Mouse (Mus musculus) large intestine, adult 2 months (tissue): Measurements from ENCODE around the gene Ppfibp2. TPM values are rescaled to one million over a fixed set of nuclear protein-coding genes. Genes with fewer than 3 reads are reported as not detected.

Experiments used
- DNase-seq: peaks from one replicate; pipeline ENCODE4 v3.0.0-alpha.2; 2012; ENCODE audit warnings: low read depth, low spot score
- WGBS: fragments of 180-500 bp; shearing (Covaris S2); methylation state at CpG from one replicate; pipeline ENCODE4 v1.1.7; 2018; 5-methylcytosine and 5-hydroxymethylcytosine counted together
- polyA plus RNA-seq: library from polyadenylated mRNA; depleted of rRNA; stranded (reverse); fragments of >200 nt; gene quantifications from 2 replicates; pipeline ENCODE4 v1.2.3, GENCODE M21; 2012

The Ppfibp2 gene
- polyA plus RNA-seq, 1 experiment, result 10.2 TPM

DNA sequence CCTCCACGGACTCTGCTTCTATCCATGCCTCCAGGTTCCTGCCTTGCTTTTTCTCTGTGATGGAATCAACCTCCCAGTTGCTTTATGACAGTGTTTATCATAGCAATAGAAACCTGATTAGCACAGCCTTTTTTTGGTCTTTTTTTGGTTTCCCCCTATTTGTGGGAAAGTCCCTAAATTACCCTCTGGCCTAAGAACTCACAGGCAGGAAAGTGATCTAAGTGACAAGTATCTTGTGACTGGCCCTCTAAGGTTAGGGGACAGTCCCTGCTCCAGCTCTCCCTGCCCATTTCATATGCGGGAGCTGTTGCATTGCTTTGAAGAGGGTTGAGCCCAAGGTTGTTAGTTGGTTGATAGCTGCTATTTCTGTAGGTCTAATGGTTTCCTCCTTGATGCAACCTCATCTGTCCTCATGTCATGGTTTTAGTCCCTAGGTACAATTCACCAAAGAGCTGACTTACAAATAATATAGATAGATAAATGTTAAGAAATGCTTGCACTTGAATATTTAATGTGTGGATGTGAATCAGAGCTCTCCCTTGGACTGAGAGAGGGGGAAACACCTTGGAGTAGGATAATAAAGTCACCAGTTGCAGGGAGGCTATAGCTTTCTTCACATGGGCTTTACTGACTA, 14.7 kb downstream of the Ppfibp2 start:
- DNase-seq, result no peak
- 80% methylated on average over 2 of the region's 2 CpGs for WGBS

DNA sequence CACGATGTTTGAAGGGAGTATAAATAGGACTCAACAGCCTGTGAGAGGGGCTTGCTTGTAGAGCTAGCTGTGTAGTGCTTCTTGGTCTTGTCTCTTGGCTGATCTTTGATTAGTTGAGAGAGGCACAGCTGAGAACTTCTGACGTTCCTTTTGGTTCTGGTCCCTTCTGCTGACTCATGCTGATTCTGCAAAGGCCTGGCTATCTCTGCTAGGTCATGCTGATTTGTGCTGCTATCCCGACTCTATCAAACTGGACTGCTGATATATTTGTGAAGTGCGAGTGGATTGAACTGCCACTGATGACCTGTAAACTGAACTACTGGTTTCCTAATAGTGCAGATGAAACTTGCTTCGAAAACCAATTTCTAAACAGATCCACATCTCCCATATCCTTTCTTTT, 15.9 kb downstream of the Ppfibp2 start:
- no peak for DNase-seq
- WGBS, result 81% methylated on average over 5 of the region's 5 CpGs

DNA sequence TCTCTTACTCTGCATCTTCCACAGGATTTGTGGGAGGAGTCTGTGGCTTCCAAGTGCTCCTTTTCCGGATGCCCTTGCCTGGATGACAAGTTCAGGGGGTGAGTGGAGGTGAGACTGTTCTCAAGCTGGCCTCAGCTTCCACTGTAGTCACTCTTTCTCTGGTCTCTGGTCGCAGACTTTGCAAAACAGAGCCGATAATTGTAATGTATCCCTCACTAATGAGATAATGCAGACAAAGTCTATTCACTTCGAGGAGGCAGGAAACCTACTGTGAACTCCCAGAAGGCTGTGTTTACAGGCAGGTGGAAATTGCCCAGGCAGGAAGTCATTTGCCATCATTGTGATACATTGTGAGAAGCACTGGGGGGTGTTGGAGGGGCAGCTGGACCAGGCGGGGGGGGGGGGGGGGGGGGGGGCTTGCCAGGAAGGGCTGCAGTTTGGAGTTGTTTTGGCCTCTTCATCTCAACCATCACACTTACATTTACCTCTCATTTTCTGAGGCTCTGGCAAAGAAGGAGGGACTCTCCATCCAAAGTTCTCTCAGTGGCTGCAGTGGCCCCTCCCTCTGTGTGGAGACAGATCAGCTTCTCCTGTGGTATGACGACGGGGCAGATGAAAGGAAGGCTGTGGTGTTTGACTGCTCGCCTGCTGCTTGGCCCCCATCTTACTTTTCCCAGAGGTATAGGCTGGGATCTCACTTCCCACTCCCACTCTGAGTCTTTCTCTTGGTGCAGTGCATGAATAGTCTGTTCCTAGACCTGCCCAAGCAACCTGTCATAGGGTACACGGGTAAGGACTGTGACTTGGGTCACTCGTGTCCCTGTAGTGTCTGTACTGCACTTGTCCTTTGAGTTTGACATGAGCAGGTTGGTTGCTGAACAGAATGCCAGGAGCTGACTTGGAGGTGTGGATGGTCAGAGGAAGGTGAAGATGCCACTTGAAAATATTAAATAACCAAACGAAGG, 23.3 kb downstream of the Ppfibp2 start:
- 33% methylated on average over 11 of the region's 11 CpGs for WGBS
- no peak for DNase-seq

DNA sequence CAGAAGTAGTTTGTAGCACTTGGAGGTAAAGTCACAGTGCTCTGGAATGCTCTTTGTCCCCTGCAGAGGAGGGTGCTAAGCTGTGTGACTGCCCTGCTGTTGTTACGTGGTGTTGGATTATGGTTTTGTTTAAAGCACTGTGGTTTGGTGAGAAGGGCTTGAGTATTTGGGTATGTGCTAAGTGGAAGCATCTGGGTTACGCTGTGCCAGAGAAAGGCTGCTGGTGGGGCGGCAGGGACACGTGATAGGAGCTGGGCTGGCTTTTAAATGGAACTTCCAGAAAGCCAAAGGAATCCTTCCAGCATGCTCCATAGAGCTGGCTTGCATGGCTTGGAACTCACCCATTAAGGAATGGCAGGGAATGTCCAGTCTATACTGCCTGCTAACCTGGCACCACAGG, 24.2 kb downstream of the Ppfibp2 start:
- 55% methylated on average over 4 of the region's 4 CpGs for WGBS
- DNase-seq, result no peak

DNA sequence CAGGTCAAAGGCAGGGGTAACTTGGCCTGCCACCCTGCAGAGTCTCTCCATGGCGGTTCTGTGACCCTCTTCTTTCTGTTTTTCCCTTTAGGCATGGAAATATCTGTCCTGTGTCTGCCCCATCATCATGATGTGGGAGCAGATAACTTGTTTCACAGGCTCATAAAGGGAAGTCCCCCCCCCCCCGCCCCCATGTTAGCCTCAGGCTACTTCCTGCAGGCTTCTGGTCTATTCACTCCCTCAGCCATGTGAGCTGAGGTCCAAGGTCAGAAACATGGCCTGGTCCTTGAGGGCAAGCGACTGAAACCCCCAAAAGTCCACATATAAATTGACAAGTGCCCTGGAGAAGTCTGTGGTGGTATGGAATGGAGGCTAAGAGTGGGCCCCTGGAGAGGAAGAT, 25.1 kb downstream of the Ppfibp2 start:
- WGBS, result 64% methylated on average over 3 of the region's 3 CpGs
- DNase-seq, result no peak

DNA sequence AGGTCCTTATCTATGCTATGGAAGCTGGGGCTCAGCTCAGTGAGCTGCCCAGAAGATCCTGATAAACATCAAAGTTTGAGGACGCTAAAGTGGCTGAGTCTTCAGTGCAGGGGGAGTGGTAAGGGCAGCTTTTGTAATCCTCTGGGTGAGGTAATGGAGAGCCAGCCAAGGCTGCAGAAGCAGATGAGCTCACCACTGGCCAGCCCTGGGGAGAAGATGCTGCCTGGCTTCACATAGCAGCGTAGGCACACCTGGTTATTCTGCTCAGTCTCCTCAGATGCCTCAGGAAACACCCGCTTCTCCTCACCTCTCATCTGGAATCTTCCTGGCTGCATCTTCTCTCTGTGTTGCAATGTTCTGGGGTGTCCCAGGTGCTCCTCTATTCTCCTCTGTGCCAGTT, 29.4 kb downstream of the Ppfibp2 start:
- 53% methylated on average over 3 of the region's 3 CpGs for WGBS
- no peak for DNase-seq

DNA sequence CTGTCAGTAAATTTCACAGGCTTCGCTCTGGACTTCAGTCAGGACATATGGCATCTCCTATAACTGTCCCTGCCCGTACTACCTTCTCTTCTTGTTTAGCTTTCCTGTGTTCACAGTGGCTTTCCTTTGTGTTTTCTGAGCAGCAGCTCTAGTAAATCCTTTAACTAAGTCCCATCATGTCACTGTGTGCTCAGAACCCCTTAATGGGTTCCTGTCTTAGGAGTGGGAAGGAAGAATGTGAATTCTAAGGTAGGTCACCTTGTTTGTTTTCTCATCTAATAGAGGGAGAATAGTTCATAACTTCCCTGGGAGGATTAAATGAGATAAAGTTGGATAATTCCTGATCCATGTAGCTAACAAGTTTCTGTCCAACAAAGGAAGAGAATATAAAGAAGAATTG, 30.1 kb downstream of the Ppfibp2 start, which contains the start of gene 5330417H12Rik:
5330417H12Rik (minus strand) TSS at position 101 of the 400 bp plus-strand sequence.
- no peak for DNase-seq
- 78% methylated on average over 2 of the region's 2 CpGs for WGBS

DNA sequence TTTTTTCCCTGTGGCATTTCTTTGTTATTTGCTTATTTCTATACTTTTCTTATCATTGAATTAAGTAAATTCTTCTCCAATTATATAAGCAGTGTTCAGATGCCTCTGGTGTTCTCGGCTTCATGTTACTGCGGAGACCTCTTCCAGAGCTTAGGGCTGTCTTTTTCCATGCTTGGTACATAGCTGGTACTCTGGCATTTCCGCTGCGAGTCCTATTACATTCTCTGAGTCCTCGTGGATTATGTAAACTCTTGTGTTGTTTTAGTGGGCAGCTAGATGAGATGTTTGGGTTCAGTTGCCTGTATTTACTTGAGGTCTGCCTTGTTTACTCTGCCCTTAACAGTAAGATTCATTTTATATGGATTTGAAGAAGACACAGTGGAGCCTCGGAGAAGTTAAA, 30.8 kb downstream of the Ppfibp2 start:
- 50% methylated on average over 6 of the region's 6 CpGs for WGBS
- no peak for DNase-seq

DNA sequence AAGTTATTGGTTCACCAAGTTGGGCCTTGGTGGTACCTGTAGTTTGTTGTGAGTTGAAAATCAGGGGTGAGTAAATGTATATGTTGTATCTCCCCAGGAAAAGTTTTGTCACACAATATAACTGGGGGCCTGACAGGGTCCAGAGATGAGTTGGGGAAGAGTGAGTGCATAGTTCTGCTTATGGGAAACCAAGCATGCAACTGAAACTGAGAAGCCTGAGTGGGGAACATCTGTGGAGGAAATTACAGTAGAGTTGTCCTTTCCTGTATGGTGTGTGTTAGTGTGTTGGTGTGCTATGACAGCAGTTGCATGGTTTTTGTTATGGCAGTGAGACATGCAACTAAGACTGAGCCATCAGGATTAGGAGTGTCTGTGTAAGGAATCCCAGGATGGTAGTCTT, 33.4 kb downstream of the Ppfibp2 start:
- no peak for DNase-seq

DNA sequence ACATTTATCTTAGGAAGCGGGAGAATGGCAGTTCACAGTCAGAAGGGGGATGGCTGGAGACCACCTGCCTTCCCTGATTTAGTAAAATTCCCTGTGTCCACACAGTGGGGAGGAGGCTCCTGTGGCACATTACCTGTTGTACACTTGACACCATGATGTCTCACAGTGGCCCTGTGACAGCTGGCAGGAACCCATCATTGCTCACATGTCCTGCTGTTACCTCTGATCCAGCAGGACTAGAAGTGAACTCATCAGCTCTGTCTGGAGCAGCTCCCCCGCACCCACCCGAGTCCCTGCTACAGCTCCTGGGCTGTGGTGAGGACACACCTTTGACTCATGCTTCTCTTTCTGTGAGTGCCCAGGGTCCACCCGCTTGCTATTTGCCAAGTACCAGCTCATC, 38.2 kb downstream of the Ppfibp2 start:
- DNase-seq, result no peak
- WGBS, result 85% methylated on average over 4 of the region's 4 CpGs

DNA sequence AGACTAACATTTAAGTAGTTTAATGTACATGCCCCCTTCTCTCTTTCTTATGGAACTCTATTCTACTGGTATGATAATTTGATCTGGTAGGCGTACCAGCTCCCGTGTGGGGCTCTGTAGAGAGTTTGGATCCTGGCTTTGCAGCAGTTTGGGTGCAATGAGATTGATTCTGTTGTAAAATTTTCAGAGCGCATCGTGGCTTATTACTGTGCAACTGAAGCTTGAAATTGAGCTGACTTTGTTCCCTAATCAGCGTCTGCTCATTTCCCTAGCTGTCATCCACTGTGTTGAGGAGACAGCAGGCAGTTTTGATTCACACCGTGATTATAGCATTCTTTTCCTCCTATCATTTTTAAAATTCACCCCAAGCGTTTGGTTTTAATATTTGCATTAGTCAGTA, 42.4 kb downstream of the Ppfibp2 start:
- DNase-seq, result no peak
- 84% methylated on average over 7 of the region's 7 CpGs for WGBS

DNA sequence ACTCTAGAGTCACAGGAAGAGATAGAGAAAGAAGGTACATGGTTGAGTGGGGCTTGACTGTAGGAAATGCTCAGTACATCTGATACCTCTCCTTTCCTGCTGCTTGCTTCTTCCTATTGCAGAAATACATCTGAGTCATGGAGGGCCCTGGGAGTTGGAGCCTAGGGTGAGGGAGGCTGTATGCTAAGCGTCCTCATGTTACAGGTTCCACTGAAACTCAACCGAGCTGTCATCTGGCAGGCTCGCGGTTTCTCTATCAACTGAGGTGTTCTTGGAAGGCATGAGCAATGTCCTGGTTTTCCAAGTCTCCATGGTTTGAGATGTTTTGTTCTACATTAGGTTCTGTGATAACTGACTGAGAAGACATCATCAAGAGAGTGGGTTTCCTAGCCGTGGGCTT, 43.0 kb downstream of the Ppfibp2 start:
- 90% methylated on average over 5 of the region's 5 CpGs for WGBS
- DNase-seq, result no peak

DNA sequence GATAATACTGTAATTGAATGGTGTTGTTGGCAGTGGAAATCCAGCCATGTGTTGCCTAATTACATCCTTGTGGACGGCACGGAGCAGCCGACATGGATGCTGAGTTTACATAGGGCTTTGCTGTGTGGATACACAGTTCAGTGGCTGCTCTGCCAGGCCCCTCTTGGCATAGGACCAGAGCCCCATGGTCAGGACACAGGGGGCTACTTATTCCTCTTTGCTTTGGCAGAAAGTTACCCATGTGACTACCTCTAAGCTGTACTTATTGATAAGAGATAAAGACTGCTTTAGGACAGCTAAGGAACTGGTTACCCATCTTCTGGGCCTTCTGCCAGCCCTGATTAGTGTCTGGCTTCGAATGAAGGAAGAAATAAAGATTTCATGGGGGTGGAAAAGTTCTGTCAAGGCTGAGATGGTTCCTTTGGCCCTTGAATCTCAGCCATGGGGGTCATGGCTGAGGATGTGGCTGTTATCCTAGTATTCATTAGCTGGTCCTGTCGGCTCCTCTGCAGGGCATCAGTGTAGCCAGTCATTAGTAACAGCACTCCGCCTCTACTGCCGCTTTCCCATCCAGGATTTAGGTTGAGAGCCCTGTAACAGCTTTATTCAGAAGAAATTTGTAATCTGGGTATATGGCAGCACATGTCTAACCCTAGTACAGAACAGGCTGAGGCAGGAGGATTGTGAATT, 47.7 kb downstream of the Ppfibp2 start:
- DNase-seq, result no peak
- WGBS, result 55% methylated on average over 7 of the region's 7 CpGs

DNA sequence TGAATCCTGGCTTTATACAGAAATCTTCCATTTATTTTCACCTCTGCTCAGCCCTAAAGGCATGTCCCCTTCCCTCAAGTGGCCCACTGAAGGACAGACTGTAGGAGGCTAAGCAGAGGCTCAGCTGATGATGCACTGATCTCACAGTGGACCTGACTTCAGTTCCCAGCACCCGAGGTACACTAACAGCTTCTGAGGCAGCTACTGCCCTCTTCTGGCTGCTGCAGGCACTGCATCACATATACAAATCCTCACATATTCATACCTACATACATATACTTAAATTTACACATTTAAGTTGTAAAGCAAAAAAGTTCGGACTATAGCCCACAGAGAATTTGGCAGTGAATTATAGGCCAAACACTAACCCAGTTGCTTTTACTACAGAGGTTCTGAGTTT, 50.0 kb downstream of the Ppfibp2 start:
- no peak for DNase-seq
- WGBS, result 89% methylated on average over 2 of the region's 2 CpGs

DNA sequence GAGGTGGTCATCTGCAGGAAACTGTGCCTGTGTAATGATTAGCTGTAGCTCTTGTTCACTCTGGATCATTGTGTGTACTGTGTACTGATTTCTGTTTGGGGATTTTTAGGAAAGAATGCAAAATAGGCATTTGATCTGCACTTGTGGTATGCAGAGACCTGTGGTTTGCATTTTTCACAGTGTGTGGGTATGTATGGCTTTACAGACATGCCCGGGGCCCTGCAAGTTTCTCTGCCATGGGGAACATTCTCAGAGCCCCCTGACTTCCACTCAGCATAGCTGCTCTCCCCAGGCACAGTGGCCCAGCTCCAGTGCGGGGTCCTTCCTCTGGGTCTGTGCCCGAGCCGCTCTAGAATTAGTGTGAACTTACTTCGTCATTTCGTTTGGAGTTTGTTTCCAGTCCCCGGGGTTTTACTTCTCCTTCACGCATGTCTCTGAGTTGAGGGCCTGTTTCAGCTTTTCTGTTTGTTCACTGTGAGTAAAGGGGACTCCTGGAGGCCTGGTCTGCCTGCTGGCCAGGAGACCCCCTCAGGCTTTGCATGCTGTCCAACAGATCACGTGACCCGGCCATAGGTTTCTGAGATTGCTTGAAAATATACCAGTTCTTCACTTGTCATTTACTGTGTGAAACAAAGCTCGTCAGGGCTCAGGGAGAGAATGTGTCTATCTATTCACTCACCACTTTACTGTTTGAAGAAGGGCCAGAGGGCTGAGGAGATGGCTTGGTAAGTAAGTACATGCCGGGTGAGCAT, 54.1 kb downstream of the Ppfibp2 start:
- 80% methylated on average over 12 of the region's 12 CpGs for WGBS
- no peak for DNase-seq

DNA sequence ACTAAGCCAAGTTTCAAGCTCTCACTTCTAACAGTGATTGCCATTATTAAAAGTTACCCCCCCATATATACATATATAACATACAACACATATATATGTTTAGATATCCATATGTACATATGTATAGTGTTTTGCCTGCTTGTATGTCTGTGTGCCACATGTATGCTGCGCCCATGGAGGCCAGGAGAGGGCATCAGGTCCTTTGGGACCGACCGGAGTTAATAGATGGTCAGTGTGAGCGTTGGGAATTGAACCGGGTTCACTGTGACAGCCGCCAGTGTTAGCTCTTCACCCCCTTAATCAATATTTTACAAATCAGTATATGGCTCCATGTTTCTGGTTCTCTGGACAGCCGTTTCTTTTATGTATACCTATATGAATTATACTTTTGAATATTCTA, 55.0 kb downstream of the Ppfibp2 start:
- no peak for DNase-seq
- 84% methylated on average over 7 of the region's 7 CpGs for WGBS

DNA sequence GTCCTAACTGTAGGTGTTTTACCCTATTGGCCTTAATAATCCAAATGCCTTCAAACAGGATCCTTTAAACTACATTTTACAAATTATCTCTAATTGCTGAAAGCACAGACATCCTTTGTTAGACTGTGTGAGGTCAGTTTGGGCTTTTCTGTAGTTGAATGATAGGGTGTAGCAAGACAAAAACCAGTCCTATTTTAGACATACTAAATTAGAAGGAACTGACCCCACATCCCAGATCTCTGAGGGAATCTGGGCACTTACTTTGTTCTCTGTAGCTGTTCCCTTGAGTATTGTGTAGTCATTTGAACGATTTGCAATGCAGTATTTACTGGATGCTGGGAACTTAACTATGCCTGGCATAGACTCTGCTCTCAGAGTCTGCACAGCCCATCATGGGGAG, 56.8 kb downstream of the Ppfibp2 start:
- no peak for DNase-seq
- 44% methylated on average over 1 of the region's 1 CpGs for WGBS

DNA sequence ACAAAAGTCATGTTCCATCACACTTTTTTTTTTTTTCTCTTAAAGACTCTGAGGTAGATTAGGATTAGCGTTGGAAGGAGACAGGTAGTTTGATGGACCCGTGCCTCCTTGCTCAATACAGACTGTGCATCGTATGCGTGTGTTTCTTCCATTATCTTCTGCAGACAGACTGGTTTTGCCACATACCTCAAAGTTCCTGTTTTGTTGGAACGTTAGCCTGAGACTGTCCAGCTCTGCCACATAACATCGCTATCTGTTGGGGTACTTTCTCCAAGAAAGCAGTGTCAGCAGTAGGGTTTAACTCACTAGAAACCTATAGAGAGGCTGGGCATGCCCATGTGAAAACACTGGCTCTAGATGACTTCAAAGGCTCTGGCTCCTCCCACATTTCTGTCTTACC, 61.4 kb downstream of the Ppfibp2 start:
- WGBS, result 38% methylated on average over 6 of the region's 6 CpGs
- DNase-seq, result no peak

DNA sequence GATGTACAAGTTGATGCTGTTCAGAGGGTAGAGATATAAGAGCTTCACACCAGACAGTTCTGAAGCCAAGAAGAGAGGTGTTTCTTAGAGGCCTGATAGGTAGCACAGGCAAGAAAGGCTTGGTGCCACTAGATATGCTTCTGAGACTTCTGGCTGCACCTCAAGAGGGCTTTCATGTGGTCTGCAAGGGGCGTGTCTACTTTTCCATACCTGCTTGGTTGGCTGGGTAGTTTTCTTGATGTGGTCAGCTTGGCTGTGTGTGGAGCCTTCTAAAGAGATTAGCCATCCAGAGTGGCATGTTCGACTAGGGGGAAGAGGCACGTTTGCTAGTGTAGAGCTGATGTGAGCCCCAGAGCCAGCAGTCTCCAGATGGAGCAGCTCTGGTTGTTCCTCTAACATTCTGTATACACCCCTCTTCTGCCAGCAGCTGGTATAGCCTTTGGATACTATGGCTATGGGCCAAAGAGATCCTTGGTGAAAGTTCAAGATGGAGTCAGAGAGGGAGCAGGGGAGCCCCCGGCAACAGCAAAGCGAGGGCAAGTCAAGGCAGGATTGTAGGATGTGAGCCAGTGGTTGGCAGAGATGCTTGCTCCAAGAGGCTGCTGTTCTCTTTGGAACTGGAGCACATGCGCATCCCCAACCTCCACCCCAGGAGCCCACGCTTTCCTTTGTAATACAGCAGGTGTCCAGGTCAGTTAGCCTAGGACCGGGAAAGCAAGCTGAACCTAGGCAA, 64.3 kb downstream of the Ppfibp2 start:
- no peak for DNase-seq
- 82% methylated on average over 8 of the region's 8 CpGs for WGBS
